Mouse (Mus musculus) CH12.LX (cell line): ENCODE results near the gene Il16.

ENCODE experiments used
- CHD2 ChIP-seq: IDR thresholded peaks from 2 replicates; pipeline ENCODE4 v1.6.1; 2011; ENCODE audit warnings: low read length, improper control_type of control experiment
- CTCF ChIP-seq, 2 experiments: IDR thresholded peaks in 1 of 2; conservative IDR thresholded peaks in 1 of 2; 2 replicates each; pipeline ENCODE4 v1.5.1; 2011 to 2012; ENCODE audit warnings: low read depth in 2 of 2, low read length in 2 of 2, improper control_type of control experiment in 1 of 2, inconsistent platforms in 1 of 2, mild to moderate bottlenecking in 1 of 2, moderate library complexity in 1 of 2
- E2F4 ChIP-seq: IDR thresholded peaks from 2 replicates; pipeline ENCODE4 v1.6.1; 2011; ENCODE audit warnings: low read depth, low read length, improper control_type of control experiment; ENCODE audit not compliant: insufficient replicate concordance
- ETS1 ChIP-seq: conservative IDR thresholded peaks from 2 replicates; pipeline ENCODE4 v1.6.1; 2012; ENCODE audit warnings: low read depth, mild to moderate bottlenecking, inconsistent platforms, low read length, improper control_type of control experiment, moderate library complexity
- GABPA ChIP-seq: IDR thresholded peaks from 2 replicates; pipeline ENCODE4 v1.6.1; 2012; ENCODE audit warnings: low read depth, low read length, improper control_type of control experiment, inconsistent platforms; ENCODE audit not compliant: insufficient replicate concordance
- HCFC1 ChIP-seq: IDR thresholded peaks from 2 replicates; pipeline ENCODE4 v1.6.1; 2012; ENCODE audit warnings: low read depth, mild to moderate bottlenecking, inconsistent platforms, low read length, improper control_type of control experiment
- IRF4 ChIP-seq: IDR thresholded peaks from 2 replicates; pipeline ENCODE4 v1.6.1; 2014; ENCODE audit warnings: low read depth, mild to moderate bottlenecking, inconsistent platforms, low read length, improper control_type of control experiment
- MEF2A ChIP-seq: IDR thresholded peaks from 2 replicates; pipeline ENCODE4 v1.6.1; 2014; ENCODE audit warnings: low read depth, mild to moderate bottlenecking, inconsistent platforms, low read length, improper control_type of control experiment, borderline replicate concordance
- NELFE ChIP-seq: IDR thresholded peaks from 2 replicates; pipeline ENCODE4 v1.6.1; 2011; ENCODE audit warnings: low read depth, low read length, improper control_type of control experiment
- POLR2A ChIP-seq: IDR thresholded peaks from 2 replicates; pipeline ENCODE4 v1.6.1; 2011; ENCODE audit warnings: low read depth, mild to moderate bottlenecking, improper control_type of control experiment, low read length
- RCOR1 ChIP-seq: conservative IDR thresholded peaks from 2 replicates; pipeline ENCODE4 v1.6.1; 2012; ENCODE audit warnings: low read depth, mild to moderate bottlenecking, inconsistent platforms, low read length, improper control_type of control experiment
- SIN3A ChIP-seq: IDR thresholded peaks from 2 replicates; pipeline ENCODE4 v1.6.1; 2012; ENCODE audit warnings: low read length, improper control_type of control experiment, inconsistent platforms
- USF1 ChIP-seq: IDR thresholded peaks from 2 replicates; pipeline ENCODE4 v1.6.1; 2014; ENCODE audit warnings: low read depth, mild to moderate bottlenecking, inconsistent platforms, low read length, improper control_type of control experiment
- ZNF384 ChIP-seq: IDR thresholded peaks from 2 replicates; pipeline ENCODE4 v1.6.1; 2012; ENCODE audit warnings: low read depth, low read length, improper control_type of control experiment, inconsistent platforms

DNA sequence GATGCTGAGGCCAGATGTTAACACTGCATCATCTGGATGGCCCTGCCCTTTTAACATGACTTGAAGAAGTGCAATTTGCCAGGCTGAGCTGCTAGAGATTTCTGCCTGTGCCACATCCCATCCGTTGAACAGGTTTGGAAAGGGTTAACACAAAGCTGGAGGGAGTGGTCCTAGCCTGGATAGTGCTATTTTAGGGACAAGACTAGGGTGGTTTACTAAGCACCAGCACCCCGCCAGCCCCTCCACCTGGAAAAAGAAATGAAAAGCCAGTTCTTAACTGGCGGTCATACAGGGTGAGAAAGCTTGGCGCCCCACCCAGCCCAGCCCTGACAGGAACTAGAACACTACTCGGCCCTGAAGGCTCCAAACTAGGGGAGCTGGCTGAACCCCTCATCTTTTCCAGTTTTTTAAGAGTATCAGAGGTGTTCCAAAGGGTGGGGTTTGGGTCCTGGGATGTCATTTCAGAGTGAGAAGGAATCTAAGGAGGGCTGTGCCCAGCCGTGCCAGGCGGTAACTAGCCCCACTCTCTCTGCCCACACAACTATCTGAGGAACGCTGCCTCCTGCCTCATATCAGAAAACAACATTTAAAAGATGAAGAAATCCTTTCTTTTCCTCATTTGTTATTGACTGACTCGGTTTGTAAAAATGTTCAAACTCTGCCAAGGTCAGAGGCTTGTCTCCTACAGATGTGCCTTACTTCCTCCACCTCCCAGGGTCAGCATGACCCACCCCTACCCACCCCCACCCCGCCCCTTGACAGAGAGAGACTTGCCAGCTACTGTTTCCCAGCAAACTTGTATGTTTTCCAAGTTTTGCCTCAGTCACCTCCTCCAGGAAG is 6.7 kb downstream of the Il16 start:
- TF ChIP-seq HCFC1: no peak
- no peak for TF ChIP-seq POLR2A
- no peak for TF ChIP-seq CTCF (conservative IDR thresholded peaks at IDR 0.05 in 1 of 2, IDR thresholded peaks at IDR 0.05 in 1 of 2; ENCODE audit: low read depth in 2 of 2, low read length in 2 of 2)
- no peak for TF ChIP-seq USF1
- no peak for TF ChIP-seq MEF2A
- no peak for TF ChIP-seq CHD2
- no peak for TF ChIP-seq E2F4
- TF ChIP-seq ETS1: no peak
- no peak for TF ChIP-seq NELFE
- no peak for TF ChIP-seq IRF4
- no peak for TF ChIP-seq RCOR1
- TF ChIP-seq GABPA: no peak
- TF ChIP-seq ZNF384: no peak
- no peak for TF ChIP-seq SIN3A
